Mouse (Mus musculus) bone marrow macrophage, adult 2 months (primary cell): ENCODE results near the gene Asb3.

Experiments
- CTCF ChIP-seq: IDR thresholded peaks from 2 replicates; pipeline ENCODE4 v1.5.1; 2012; ENCODE audit warnings: low read depth, mild to moderate bottlenecking, low read length, moderate library complexity
- POLR2A ChIP-seq: IDR thresholded peaks from 2 replicates; pipeline ENCODE4 v1.6.1; 2012; ENCODE audit warnings: mild to moderate bottlenecking, low read depth, low read length, borderline replicate concordance

DNA sequence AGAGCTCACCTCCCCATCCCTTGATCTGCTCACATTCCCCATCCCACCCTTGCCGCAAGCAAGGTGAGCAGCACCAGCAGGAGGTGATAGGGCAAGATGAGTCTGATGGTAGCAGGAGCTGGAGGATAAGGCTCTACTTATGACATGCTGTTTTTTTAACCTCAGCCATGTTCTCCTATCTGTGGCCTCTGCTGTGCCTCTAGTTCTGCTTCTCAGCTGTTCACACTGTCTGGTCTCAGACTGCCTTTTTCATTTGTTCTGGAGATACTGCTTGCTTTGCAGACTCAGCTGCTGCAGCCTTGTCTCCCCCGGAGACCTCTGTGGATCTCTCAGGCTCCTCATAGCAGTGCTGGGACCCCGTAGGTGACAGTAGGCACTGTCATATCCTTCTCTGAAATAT, 38.1 kb downstream of the Asb3 start:
- TF ChIP-seq CTCF (no peak), POLR2A (no peak)
